Mouse (Mus musculus) G1E-ER4 (cell line): ENCODE measurements around the gene Plcg2. TPM values are rescaled to one million over a fixed set of nuclear protein-coding genes. Genes with fewer than 3 reads are reported as not detected.

Source experiments
- GATA1 ChIP-seq: IDR thresholded peaks from one replicate; pipeline ENCODE4 v1.8.0; 2012; ENCODE audit warnings: low read length, inconsistent platforms
- polyA plus RNA-seq: library from polyadenylated mRNA; stranded (reverse); fragments of >175 nt; gene quantifications from 2 replicates; pipeline ENCODE4 v1.2.3, GENCODE M21; 2012

Plcg2 gene
- not detected in 2 replicates for polyA plus RNA-seq

DNA sequence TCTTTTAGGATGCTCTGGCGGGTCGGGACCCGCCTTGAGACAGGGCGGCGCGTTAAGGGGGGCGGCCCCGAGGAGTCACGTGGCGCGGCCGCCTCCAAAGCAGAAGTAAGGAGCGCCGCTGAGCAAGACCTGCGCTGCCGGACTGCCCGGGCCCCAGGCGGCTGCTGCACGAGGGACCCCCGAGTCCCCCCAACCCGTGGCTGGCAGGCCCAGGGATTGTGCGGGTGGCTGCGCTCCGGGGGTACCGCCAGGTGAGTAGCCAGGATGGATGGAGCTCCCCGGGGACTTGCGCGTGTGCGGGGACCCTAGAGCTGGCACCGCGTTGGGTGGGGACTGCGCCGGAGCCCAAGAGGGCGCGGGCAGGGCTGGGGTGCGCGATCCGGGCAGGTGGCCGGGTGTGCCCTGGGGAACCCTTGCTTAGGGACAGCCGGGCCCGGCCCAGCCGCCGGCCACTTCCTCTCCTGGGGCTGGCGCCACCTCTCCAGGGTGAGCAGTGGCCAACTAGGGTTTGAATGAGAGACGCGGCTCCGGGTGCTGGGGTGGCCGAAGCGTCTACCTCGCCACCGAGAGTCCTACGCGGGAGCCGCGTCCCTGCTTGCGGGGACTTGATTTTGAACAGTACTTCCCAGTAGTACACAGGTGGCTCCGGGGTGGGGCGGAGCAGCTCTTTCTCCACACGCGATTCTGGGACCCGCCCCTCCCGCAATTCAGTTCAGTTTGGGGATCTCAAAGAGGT, at the start of gene Plcg2:
TSS of gene Plcg2 (plus strand) at position 113 of the 736 bp plus-strand sequence.
- no peak for TF ChIP-seq GATA1

GRCm38 (mm10) chr8:117451072-117451471, 47.0 kb upstream of the Plcg2 start:
- no peak for TF ChIP-seq GATA1

GRCm38 (mm10) chr8:117453974-117454373, 44.1 kb upstream of the Plcg2 start:
- no peak for TF ChIP-seq GATA1

- TF ChIP-seq GATA1 = no peak
These were observed 43.5 kb upstream of the Plcg2 start for GRCm38 (mm10) chr8:117454516-117455116.

DNA sequence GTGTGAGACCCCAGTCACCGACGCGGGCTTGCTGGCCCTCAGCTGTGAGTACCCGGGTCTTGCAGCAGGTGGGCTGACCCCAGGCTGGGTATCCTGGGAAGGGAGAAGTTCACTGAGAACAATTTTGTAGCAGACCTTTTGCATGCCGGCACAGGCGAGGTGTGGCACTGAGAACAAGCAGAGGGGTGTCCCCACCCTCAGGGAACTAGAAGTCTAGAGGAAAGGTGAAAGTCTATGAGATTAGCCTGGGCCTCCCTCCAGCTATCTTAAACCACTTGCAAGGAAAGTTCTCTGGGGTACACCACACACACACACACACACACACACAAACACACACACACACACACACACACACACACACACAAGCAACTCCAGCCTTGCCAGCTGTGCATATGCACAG, 42.4 kb upstream of the Plcg2 start:
- no peak for TF ChIP-seq GATA1

- no peak for TF ChIP-seq GATA1
These were observed 39.7 kb upstream of the Plcg2 start for GRCm38 (mm10) chr8:117458440-117458839.

DNA sequence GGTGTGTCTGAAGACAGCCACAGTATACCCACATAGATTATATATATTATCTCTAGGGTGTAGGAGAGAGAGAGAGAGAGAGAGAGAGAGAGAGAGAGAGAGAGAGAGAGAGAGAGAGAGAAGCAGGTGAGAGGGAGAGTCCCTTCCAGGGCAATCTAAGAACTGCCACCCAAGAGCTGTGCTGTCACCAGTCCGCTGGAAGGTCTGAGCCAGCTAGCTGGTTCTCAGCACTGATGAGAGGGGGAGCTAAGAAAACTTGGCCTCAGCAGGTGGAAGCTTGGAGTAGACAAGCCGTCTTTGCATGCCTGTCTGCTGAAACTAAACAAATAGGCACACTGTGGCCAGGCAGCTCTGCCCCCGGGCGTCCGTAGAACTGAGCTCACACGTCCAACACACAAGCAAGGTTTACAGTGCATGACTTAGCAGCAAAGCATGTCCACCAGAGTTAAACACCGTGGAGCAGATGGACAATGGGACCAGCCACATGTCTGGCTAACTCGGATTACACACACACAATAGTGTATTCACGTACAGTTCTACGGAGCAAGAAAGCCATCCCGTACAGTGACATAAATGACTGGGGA, 35.3 kb upstream of the Plcg2 start:
- TF ChIP-seq GATA1 = no peak

DNA sequence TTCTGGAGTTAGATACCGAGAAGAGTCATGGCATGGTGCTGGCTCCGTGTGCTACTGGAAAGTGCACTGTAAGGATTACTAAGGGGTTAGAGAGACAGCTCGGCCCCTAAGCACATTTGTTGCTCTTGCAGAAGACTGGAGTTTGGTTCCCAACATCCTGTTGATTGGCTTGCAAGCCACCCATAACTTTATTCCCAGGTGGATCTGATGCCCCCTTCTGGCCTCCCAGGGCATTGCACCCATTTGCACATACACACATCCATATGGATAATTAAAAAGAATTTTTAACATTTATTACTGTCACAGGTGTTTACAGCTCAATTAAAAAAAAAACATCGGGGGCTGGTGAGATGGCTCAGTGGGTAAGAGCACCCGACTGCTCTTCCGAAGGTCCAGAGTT, 33.6 kb upstream of the Plcg2 start:
- no peak for TF ChIP-seq GATA1

GRCm38 (mm10) chr8:117465250-117465649, 32.8 kb upstream of the Plcg2 start:
- TF ChIP-seq GATA1 = no peak

GRCm38 (mm10) chr8:117467466-117467865, 30.6 kb upstream of the Plcg2 start:
- no peak for TF ChIP-seq GATA1

GRCm38 (mm10) chr8:117469431-117470341, 28.4 kb upstream of the Plcg2 start:
- no peak for TF ChIP-seq GATA1

DNA sequence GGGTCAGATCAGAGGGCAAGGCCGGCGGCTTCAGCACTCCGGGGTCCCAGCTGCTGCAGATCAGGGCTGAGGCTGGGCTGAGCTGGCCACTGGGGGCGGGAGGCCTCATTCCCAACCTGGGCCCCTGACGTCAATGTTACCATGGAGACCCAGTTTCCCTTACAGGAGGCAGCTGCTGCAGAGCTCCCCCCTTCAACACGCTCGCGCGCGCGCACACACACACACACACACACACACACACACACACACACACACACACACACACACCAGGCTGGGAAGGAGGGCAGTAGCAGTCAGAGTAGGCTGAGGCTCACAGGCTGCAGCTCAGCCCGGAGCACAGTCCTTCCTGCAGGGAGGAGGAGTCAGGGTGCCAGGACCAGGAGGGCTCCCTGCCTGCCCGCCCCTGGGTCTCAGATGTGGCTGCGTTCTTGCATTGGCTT, 27.7 kb upstream of the Plcg2 start:
- no peak for TF ChIP-seq GATA1

DNA sequence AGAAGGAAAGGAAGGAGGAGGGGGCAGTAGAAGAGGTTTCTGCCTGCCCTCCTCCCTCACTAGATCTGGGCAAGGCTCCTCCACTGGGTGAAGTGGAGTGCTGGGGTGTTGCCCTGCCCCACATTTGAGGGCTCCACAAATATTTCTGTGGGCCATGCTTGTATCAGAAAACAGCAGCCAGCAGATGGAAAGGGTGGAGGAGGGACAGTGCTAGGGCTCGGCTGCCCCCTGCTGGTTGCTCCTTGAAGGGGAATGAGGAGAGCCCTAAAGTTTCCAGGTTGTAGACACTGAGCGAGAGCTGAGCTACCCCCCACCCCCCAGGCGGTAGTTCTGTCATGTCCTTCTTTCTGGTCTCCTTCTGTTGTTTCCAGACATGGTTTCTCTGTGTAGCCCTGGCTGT, 26.9 kb upstream of the Plcg2 start:
- TF ChIP-seq GATA1 = no peak

DNA sequence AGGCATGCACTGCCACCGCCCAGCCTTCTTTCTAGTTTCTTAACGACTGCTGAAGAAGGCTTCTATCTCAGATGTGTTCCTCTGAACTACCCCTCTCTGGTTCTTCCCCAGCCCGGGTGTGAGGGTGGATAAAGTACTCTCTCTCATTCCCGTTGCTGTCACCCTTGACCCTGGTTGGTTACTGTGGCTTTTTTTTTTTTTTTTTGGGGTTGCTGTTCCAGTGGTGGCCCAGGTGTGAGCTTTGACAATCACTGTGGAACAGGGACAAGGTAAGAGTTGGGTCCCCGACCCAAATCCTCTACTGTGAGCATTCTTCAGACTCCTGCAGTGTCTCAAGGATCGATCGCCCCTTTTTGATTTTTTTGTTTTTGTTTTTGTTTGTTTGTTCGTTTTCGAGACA, 26.4 kb upstream of the Plcg2 start:
- TF ChIP-seq GATA1 = no peak

GRCm38 (mm10) chr8:117472332-117472731, 25.8 kb upstream of the Plcg2 start:
- TF ChIP-seq GATA1 = no peak

GRCm38 (mm10) chr8:117474944-117475343, 23.1 kb upstream of the Plcg2 start:
- no peak for TF ChIP-seq GATA1
